Mouse (Mus musculus) CH12.LX (cell line): ENCODE results near the gene Map4k5. TPM values are rescaled to one million over a fixed set of nuclear protein-coding genes. Genes with fewer than 3 reads are reported as not detected.

Source experiments
- DNase-seq: peaks from one replicate; pipeline ENCODE4 v3.0.0-alpha.2; 2013; ENCODE audit errors: extremely low read depth
- H3K27ac ChIP-seq: 2 replicates; pipeline ENCODE4 v1.5.1; 2012; ENCODE audit warnings: low read depth, mild to moderate bottlenecking, control low read depth, moderate library complexity; ENCODE audit not compliant: insufficient read depth
- H3K27me3 ChIP-seq: replicated peaks from 2 replicates; pipeline ENCODE3; 2012; ENCODE audit warnings: inconsistent platforms
- H3K36me3 ChIP-seq, 2 experiments: replicated peaks in 1 of 2; 2 replicates each; pipeline versions ENCODE3 to v1.6.1; 2012; ENCODE audit warnings: inconsistent platforms in 1 of 2, low read length in 1 of 2, mild to moderate bottlenecking in 1 of 2, mixed read lengths in 1 of 2, moderate library complexity in 1 of 2; ENCODE audit not compliant: control insufficient read depth in 1 of 2, insufficient read depth in 1 of 2
- H3K4me1 ChIP-seq, 2 experiments: 2 replicates each; pipeline ENCODE4 v1.6.1; 2012; ENCODE audit warnings: inconsistent platforms in 1 of 2, moderate library complexity in 1 of 2; ENCODE audit not compliant: insufficient read depth in 2 of 2, control insufficient read depth in 1 of 2
- H3K4me2 ChIP-seq: 2 replicates; pipeline ENCODE4 v1.6.1; 2012; ENCODE audit warnings: low read depth, mild to moderate bottlenecking, control low read depth; ENCODE audit not compliant: poor library complexity, insufficient read depth, severe bottlenecking
- H3K4me3 ChIP-seq, 3 experiments: fragments of 150-350 bp in 1 of 3; sonication (generic) in 1 of 3; replicated peaks in 1 of 3; 2 replicates each; pipeline versions ENCODE3 to v1.5.1; 2011 to 2012; ENCODE audit warnings: low read depth in 2 of 3, low read length in 2 of 3, mild to moderate bottlenecking in 2 of 3, moderate library complexity in 2 of 3, control low read depth in 1 of 3, improper control_type of control experiment in 1 of 3, inconsistent platforms in 1 of 3, mixed read lengths in 1 of 3; ENCODE audit not compliant: poor library complexity in 1 of 3
- H3K79me2 ChIP-seq: replicated peaks from 2 replicates; pipeline ENCODE4 v1.6.1; 2012; ENCODE audit warnings: mild to moderate bottlenecking, moderate library complexity; ENCODE audit not compliant: control insufficient read depth, poor library complexity, insufficient read depth, severe bottlenecking; ENCODE audit errors: extremely low read depth
- H3K9ac ChIP-seq: 2 replicates; pipeline ENCODE4 v1.6.1; 2012; ENCODE audit warnings: low read depth, mild to moderate bottlenecking, control low read depth, moderate library complexity; ENCODE audit not compliant: insufficient read depth
- H3K9me3 ChIP-seq: replicated peaks from 2 replicates; pipeline ENCODE3; 2012; ENCODE audit warnings: low read length, inconsistent platforms, mixed read lengths
- BHLHE40 ChIP-seq: IDR thresholded peaks from 2 replicates; pipeline ENCODE4 v1.6.1; 2011; ENCODE audit warnings: mild to moderate bottlenecking, low read depth, low read length, improper control_type of control experiment
- E2F4 ChIP-seq: IDR thresholded peaks from 2 replicates; pipeline ENCODE4 v1.6.1; 2011; ENCODE audit warnings: low read depth, low read length, improper control_type of control experiment; ENCODE audit not compliant: insufficient replicate concordance
- ELF1 ChIP-seq: IDR thresholded peaks from 2 replicates; pipeline ENCODE4 v1.6.1; 2014; ENCODE audit warnings: low read depth, mild to moderate bottlenecking, inconsistent platforms, low read length, improper control_type of control experiment
- HCFC1 ChIP-seq: IDR thresholded peaks from 2 replicates; pipeline ENCODE4 v1.6.1; 2012; ENCODE audit warnings: low read depth, mild to moderate bottlenecking, inconsistent platforms, low read length, improper control_type of control experiment
- IRF4 ChIP-seq: IDR thresholded peaks from 2 replicates; pipeline ENCODE4 v1.6.1; 2014; ENCODE audit warnings: low read depth, mild to moderate bottlenecking, inconsistent platforms, low read length, improper control_type of control experiment
- MYC ChIP-seq: IDR thresholded peaks from 2 replicates; pipeline ENCODE4 v1.6.1; 2011; ENCODE audit warnings: low read depth, mild to moderate bottlenecking, improper control_type of control experiment, low read length
- NRF1 ChIP-seq: IDR thresholded peaks from 2 replicates; pipeline ENCODE4 v1.6.1; 2014; ENCODE audit warnings: low read depth, mild to moderate bottlenecking, inconsistent platforms, low read length, improper control_type of control experiment, moderate library complexity
- POLR2A ChIP-seq: IDR thresholded peaks from 2 replicates; pipeline ENCODE4 v1.6.1; 2011; ENCODE audit warnings: low read depth, mild to moderate bottlenecking, improper control_type of control experiment, low read length
- POLR2AphosphoS2 ChIP-seq: IDR thresholded peaks from 2 replicates; pipeline ENCODE4 v1.6.1; 2011; ENCODE audit warnings: low read depth, low read length, improper control_type of control experiment
- RAD21 ChIP-seq: IDR thresholded peaks from 2 replicates; pipeline ENCODE4 v1.6.1; 2011; ENCODE audit warnings: low read depth, mild to moderate bottlenecking, low read length, improper control_type of control experiment, moderate library complexity
- SMC3 ChIP-seq: IDR thresholded peaks from 2 replicates; pipeline ENCODE4 v1.6.1; 2011; ENCODE audit warnings: low read depth, low read length, improper control_type of control experiment
- TBP ChIP-seq: conservative IDR thresholded peaks from 2 replicates; pipeline ENCODE4 v1.6.1; 2011; ENCODE audit warnings: low read depth, low read length, improper control_type of control experiment
- UBTF ChIP-seq: IDR thresholded peaks from 2 replicates; pipeline ENCODE4 v1.6.1; 2012; ENCODE audit warnings: low read depth, mild to moderate bottlenecking, inconsistent platforms, low read length, improper control_type of control experiment, moderate library complexity
- USF2 ChIP-seq: conservative IDR thresholded peaks from 2 replicates; pipeline ENCODE4 v1.6.1; 2011; ENCODE audit warnings: low read depth, low read length, improper control_type of control experiment
- ZKSCAN1 ChIP-seq: IDR thresholded peaks from 2 replicates; pipeline ENCODE4 v1.6.1; 2012; ENCODE audit warnings: low read depth, inconsistent platforms, low read length, improper control_type of control experiment, borderline replicate concordance
- ZNF384 ChIP-seq: IDR thresholded peaks from 2 replicates; pipeline ENCODE4 v1.6.1; 2012; ENCODE audit warnings: low read depth, low read length, improper control_type of control experiment, inconsistent platforms
- dilution Hi-C: fragments of 300-500 bp; cut with MboI; formaldehyde crosslinking; loops from 2 replicates; pipeline ENCODE4 v1.14.3; 2020; ENCODE audit warnings: low sequenced_read_pairs; ENCODE audit not compliant: extremely low pct_unique_long_range_greater_than_20kb, extremely low pct_ligation_motif_present
- in situ Hi-C: fragments of 300-500 bp; cut with MboI; formaldehyde crosslinking; loops from 3 replicates; pipeline ENCODE4 v1.14.3; 2019; ENCODE audit warnings: low sequenced_read_pairs, low pct_ligation_motif_present, low pct_unique_long_range_greater_than_20kb, mixed read lengths
- polyA plus RNA-seq: library from polyadenylated mRNA; unstranded; fragments of >175 nt; gene quantifications from 2 replicates; pipeline ENCODE4 v1.2.1, GENCODE M21; 2012; ENCODE audit warnings: low read depth; ENCODE audit not compliant: insufficient read length
- total RNA-seq, 2 experiments: library from RNA; depleted of rRNA; stranded (reverse); fragments of 300-350 nt in 1 of 2; fragments of >200 nt in 1 of 2; gene quantifications; 2 replicates each; pipeline ENCODE4 v1.2.3; 2012 to 2014

Map4k5 gene
- total and polyA plus RNA-seq, 3 experiments = 7.8 to 13.5 (median 12.5) TPM

DNA sequence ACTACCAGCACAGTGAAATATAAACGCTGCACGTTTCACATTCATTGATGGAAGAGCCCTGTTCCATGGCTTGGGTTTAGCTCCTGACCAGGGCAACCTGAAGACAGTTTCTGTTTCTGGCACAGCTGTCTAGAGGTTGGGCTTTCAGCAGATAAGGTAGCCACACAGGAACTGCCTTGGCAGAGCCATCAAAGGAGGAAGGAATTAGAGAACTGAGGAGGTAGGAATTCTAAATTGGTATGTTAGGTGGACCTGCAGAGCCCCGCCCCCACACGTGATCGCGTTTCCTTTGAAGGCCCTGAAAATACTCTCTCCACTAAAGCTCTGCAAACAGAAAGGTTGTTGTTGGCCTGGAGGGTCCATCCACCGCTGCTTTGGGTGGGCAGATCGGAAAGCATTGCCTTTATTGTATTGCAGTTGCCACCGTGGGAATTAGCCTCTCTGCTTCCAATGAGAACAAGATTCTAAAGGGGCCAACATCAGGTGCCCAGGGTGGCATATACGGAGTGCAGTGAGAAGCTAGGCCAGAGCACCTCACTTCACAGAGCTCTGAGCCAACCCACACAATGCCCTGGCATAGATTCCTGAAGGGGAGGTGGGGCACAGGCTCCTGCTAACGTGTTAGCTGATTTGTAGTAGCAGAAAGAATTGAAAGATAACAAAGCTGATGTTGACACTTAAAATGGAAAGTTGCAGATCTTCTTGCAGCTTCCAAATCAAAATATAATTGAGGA is 116.2 kb downstream of the Map4k5 start:
- no peak overlapping the region for H3K4me3 ChIP-seq
- H3K4me1 ChIP-seq = no peaks in the 10 kb centered on the region
- dilution Hi-C loops (no loop called here), in situ Hi-C loops (no loop called here)
- H3K9ac ChIP-seq = no peak overlapping the region
- H3K4me2 ChIP-seq = no peak overlapping the region
- DNase-seq = no peak
- H3K27ac ChIP-seq = no peak overlapping the region
- H3K79me2 ChIP-seq = no peaks in the 10 kb centered on the region
- TF ChIP-seq BHLHE40 (0 out of 2 replicates have a peak, but pooled peaks have one; percentile 10), USF2 (no peak)
- H3K9me3 ChIP-seq = no peaks in the 10 kb centered on the region
- no peaks in the 10 kb centered on the region for H3K36me3 ChIP-seq
- no peaks in the 10 kb centered on the region for H3K27me3 ChIP-seq

DNA sequence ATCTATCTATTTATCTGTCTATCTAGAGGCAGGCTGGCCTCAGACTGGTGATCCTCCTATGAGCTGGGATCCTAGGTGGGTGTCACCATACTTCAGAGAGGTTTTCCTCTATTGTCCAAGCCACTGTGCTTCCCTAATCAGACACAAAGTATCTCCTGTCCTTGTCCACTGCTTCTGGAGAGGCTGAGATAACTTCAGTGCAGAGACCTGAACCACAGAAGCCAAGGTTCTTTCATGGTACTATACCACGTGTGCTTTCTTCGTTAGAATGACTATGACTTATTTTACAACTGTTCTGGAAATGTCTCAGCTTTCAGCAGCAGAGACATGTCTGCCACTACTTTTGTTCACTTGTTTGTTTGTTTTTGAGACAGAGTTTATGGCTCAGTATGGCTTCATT is 124.2 kb downstream of the Map4k5 start:
- no peaks in the 10 kb centered on the region for H3K36me3 ChIP-seq
- in situ Hi-C loops = loop anchor here (10.0 kb wide), 1 partner anchor 126 kb away; the partner anchor contains the start of genes Atl1 and Map4k5
- no peak overlapping the region for H3K9ac ChIP-seq
- H3K4me3 ChIP-seq = no peak overlapping the region
- peaks cover 0 to 2% of the 10 kb centered on the region in 2 experiments; a peak in 1 of 4 replicates for H3K4me1 ChIP-seq
- no peak overlapping the region for H3K4me2 ChIP-seq
- DNase-seq = no peak
- dilution Hi-C loops = no loop called here
- H3K27ac ChIP-seq = no peak overlapping the region
- peaks cover 3% of the 10 kb centered on the region for H3K9me3 ChIP-seq
- H3K79me2 ChIP-seq = no peaks in the 10 kb centered on the region
- no peak for TF ChIP-seq TBP
- no peak for TF ChIP-seq ZKSCAN1
- TF ChIP-seq UBTF = no peak
- no peak for TF ChIP-seq MYC
- TF ChIP-seq HCFC1 = no peak
- TF ChIP-seq RAD21 = no peak
- TF ChIP-seq NRF1 = no peak
- no peak for TF ChIP-seq POLR2AphosphoS2
- TF ChIP-seq POLR2A = no peak
- TF ChIP-seq ZNF384 = no peak
- no peak for TF ChIP-seq SMC3
- no peak for TF ChIP-seq ELF1
- no peak for TF ChIP-seq E2F4
- no peak for TF ChIP-seq IRF4
- no peaks in the 10 kb centered on the region for H3K27me3 ChIP-seq
